Mouse (Mus musculus): ENCODE measurements at regions not wholly inside any gene's neighbourhood (a gene's known extent, or its start where the extent isn't known, plus 50 kb on each side); places are given as distances from the start of the nearest gene placed in this dataset.
"Not testable (repeated sequence)": the region's sequence is repeated elsewhere in the genome, so short reads cannot be mapped to it uniquely, and the experiment has no call there.

DNA sequence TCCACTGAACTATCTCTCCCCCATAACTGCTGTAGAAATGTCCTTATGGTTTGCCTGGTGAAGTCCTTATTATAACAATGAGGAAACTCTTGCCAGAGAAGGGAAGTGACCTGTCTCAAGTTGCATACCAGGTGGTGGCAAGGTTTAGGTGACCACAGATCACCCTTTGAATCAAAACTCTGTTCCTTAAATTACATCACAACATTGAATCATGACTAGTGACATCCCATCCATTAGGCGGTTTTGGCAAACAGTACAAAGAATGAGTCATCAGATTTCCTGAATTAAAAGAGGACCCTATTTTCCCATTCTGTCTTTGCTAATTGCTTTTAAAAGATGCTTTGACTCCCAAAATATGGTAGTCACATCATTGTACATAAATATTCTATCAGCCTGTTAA lies 168.5 kb upstream of the Pgr start:
- DNase-seq: no peak

DNA sequence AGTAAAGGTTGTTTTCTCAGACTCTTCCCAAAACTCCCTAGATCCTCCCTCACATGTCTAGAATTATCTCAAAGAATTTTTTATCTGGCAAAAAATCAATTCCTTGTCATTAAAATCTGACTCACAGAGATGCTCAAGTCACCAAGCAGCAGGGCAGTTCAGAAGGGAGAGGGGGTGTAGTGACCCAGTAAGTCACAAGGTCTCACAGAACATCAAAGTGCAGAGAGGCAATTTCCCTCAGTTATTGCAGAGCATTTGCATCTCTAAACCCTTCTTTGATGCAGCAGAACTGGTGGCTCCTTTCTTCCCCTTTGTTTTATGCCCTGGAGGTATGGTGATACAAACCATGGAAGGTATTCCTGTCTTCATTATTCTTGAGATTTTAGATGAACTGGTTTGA lies 166.1 kb upstream of the Pgr start:
- DNase-seq: no peak

DNA sequence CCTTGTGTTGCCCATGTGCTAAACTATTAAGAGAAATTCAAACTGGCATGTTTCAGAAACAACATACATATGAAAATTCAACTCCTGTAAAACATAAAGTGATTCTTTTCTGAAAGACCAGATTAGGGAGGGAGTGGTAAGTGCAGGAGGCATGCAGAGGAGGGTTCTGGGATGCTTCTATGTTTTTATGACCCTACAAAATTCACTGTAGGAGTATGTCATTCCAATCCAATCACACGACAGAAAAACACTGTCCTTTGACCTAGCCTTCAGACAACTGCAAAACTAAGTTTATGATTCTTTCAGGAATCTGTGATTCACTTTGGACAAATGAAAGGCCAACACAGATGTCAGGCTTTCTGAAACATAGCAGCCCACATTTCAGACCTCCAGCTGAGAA lies 159.4 kb upstream of the Pgr start:
- DNase-seq: no peak

DNA sequence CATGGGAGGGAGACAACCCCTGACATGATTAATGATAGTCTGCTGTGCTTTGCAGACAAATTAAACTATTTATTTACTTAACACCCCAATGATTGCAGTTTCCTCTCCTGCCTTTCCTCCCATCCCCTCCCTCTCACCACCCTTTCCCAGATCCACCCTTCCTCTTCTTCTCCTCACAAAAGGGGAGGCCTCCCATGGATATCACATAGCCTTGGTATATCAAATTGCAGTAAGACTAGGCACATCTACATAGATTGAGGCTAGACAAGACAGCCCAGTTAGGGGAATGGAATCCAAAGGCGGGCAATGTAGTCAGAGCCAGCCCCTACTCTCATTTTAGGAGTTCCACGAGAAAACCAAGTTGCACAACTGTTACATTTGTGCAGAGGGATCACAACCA lies 149.8 kb upstream of the Pgr start:
- no peak for DNase-seq

DNA sequence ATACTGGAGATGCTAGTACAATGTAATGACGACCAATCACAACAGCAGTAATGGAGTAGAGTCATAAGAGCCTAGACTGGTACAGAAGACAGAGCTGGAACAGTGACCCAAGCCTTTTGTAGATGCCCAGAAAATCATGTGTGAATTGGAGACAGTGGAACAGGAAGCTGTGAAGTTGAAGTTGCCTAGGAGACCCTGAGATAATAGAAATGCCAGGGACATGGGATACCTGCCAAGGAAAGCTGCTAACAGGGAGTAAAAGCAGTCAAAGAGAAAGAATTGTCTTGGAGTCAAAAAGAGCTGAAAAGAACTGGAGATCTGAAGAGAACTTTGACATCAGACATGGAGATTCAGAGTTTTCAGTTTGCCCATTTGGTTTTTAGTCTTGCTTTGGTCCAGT lies 138.8 kb upstream of the Pgr start:
- DNase-seq: no peak

DNA sequence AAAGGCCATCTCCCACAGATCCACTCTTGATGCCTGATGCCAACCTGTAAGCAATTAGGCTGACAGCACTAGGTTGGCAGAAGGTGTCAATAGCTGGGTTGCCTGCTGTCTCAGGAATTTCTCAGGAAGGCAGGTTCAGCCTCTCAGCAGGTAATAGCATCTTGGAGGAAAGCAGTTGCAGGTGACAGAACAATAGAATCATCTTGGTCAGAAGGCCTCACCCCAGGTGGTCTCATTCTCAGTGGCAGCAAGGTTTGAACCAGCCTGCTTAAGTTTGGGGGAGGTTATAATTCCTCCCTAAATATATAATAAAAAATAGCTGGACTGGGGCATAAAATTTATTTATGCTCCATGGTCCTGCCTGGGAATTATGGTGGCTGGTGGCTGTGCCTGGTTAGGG lies 130.2 kb upstream of the Pgr start:
- not testable (repeated sequence) for DNase-seq

DNA sequence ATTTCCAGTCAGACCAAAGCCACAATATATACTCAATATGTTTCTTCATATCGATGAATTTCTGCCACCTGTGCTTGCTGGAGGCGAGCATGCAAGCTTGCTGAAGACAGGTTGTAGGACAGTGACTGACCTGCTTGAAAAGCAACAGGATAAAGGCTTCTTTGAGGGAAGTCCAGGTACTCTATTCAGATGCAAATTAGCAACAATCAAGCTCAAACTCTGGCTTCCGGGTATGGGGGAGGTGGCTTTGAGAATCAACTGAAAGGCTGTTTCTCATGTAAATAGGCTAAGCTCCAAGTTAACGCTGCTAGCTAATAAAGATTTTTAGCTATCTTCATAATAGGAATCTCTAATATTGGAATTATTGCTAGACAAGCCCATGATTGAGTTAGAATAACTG lies 129.6 kb upstream of the Pgr start:
- no peak for DNase-seq

DNA sequence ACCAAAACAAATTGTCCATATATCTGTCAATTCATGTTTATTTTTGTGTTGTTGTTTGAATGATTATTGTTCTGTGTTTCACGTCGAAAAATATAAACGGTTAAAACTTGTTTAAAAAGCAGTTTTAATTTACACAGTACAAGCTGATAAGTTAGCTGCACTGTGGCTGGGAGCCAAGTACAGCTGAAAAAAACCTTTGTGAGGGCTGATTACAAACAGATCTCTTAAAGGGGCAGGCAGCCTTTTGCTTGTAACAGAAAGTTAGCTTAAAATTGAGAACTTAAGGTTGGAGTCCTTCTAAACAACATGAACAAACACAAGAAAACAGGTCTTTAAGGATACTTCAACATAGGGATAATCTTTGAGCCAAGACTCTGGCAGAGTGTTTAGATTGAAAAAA lies 118.3 kb upstream of the Pgr start:
- peak in 1 of 2 experiments; percentile 1 for DNase-seq

DNA sequence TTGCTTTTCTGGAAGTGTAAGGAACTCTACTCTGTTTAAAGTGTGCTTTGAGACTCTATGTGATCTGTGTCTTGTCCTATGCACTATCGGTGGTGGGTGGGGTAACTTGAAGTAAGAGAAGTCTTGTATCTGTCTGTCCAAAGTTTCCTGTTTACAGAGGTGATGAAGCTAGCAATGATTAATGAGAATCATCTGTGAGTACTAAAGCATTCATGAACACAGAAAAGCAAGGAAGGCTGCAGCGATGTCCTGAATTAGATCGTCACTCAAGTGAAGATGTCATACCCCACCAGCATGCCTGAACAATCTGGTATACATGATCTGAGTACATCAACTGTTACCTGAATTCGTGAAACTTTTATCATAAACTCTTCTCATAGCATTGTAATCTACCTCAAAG lies 85.4 kb upstream of the Pgr start:
- DNase-seq: no peak

DNA sequence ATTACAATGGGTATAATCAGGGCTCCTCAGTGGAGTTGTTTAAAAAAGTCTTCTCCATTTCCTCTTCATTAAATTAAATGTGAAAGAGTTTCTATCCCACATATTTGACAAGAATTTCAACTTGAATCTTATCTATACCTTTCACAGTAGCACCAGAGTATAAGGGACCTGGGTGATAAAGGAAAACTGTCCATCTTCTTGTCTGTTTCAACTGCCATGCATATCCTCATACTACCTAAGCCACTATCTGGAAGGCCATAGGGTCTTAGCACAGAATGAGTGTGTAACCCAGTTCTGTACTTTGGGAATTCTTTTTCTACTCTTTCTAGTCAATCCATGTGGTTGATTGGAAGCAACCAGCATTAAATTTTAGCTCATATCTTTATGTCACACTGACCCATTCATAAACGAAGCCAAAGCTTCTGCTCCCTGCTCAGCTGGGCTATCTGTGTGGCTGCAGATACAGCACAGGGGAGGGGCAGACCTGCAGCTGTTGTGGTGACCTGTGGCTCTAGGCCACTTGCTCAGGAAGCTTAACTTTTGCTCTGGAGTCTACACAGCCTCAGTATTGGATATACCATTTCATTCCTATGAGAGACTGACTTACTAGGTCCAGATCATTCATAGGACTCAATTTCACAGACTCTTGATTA lies 75.8 kb upstream of the Pgr start:
- DNase-seq: no peak

DNA sequence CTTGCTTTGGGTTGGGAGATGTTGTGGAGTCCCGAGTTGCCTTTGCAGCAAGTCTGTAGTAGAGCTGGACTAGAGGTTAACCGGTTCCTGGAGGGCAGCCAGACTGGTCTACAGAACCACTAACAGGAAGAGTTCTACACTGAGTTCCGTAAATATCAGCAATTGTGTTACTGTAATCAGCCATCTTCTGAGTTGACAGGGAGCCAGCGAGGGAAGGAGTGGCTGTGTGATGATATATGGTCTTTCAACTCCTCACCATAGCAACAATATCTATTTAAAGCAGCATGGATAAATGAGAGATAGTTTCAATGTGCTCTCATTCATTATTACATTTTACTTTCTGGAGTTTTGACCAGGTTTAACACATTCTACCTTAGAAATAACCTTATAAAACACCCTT lies 67.5 kb upstream of the Pgr start:
- DNase-seq: peak in 1 of 2 experiments; percentile 11

DNA sequence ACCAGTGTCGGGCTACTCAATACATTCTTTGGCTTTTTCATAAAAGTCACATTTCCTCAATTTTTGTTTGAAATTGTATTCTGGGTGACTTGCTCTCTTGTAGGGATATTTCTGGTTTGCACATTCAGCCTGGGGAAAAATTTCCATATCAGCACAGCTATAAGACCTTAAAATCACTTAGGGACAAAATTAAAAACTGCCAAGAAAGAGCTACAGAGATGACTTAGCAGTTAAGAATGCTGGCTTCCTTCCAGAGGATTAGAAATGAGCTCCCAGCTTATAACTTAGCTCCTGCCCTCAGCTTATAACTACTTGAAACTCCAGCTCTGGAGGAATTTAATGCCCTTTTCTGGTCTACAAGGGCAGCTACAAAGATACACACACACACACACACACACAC lies 62.6 kb upstream of the Pgr start:
- no peak for DNase-seq

DNA sequence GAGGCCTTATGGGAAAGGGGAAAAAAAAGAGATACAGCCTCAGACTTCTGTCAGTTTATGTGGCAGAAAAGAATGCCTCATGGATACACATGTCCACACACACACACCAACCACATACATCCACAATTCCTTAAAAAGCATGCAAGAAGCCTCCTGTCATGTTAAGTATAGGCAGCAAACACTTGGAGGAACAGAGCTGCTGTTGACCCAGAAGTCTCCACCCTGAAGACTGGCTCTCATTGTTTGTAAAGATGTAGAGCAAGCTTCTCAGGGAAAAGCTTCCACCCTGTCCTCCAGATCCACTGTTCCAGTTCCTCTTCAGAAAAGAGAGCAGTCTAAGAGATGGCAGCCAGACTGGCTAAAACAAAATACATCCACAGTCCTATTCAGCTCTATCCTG lies 61.3 kb upstream of the Pgr start:
- DNase-seq: no peak

DNA sequence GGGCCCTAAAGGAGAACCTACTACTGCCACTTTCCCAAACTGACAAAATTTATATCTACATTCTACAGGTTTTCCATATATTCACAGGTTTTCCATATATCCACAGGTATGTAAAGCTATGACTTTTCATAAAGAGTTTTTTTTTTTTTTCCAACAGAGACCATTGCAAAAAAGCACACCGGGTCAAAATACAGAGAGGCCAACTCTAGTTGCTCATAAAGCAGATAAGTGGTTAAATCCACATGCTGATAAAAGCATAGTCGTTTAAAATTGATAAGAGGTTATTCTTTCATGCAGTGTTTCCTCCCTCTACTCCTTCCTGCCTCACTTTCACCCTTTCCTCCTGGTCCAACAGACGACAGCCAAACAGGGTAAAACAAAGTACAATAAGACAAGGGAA lies 60.7 kb upstream of the Pgr start:
- no peak for DNase-seq

Measured in kidney, postnatal 36 days (tissue).